Mouse (Mus musculus) hindbrain, embryonic 16.5 days (tissue): ENCODE results near the gene Chmp6. TPM values are rescaled to one million over a fixed set of nuclear protein-coding genes. Genes with fewer than 3 reads are reported as not detected.

Experiments used
- ATAC-seq: fragments of 200-750 bp; cut with Nextera tagmentation; 2 replicates; pipeline ENCODE4 v1.8.0; 2017; ENCODE audit warnings: moderate TSS enrichment, moderate library complexity
- H3K27ac ChIP-seq: fragments of 300-500 bp; sonication (generic); 2 replicates; pipeline ENCODE4 v1.5.1; 2014; ENCODE audit warnings: low read depth, mild to moderate bottlenecking, control low read depth, low read length, moderate library complexity
- H3K27me3 ChIP-seq: fragments of 300-500 bp; sonication (generic); replicated peaks from 2 replicates; pipeline ENCODE4 v1.6.1; 2014; ENCODE audit warnings: low read length; ENCODE audit not compliant: control insufficient read depth, insufficient read depth
- H3K36me3 ChIP-seq: fragments of 300-500 bp; sonication (generic); 2 replicates; pipeline ENCODE4 v1.6.1; 2014; ENCODE audit warnings: mild to moderate bottlenecking, low read length, moderate library complexity, mixed read lengths; ENCODE audit not compliant: control insufficient read depth, insufficient read depth
- H3K4me1 ChIP-seq: fragments of 300-500 bp; sonication (generic); 2 replicates; pipeline ENCODE4 v1.6.1; 2014; ENCODE audit warnings: low read depth, low read length; ENCODE audit not compliant: control insufficient read depth, insufficient read depth
- H3K4me2 ChIP-seq: fragments of 300-500 bp; sonication (generic); 2 replicates; pipeline ENCODE4 v1.6.1; 2014; ENCODE audit warnings: mild to moderate bottlenecking, low read length, control low read depth, moderate library complexity
- H3K4me3 ChIP-seq: fragments of 300-500 bp; sonication (generic); 2 replicates; pipeline ENCODE4 v1.5.1; 2014; ENCODE audit warnings: mild to moderate bottlenecking, low read length, control low read depth, moderate library complexity
- H3K9ac ChIP-seq: fragments of 300-500 bp; sonication (generic); 2 replicates; pipeline ENCODE4 v1.6.1; 2014; ENCODE audit warnings: low read depth, mild to moderate bottlenecking, control low read depth, low read length, moderate library complexity
- H3K9me3 ChIP-seq: fragments of 300-500 bp; sonication (generic); 2 replicates; pipeline ENCODE4 v1.6.1; 2014; ENCODE audit warnings: mild to moderate bottlenecking, low read length, moderate library complexity; ENCODE audit not compliant: control insufficient read depth
- WGBS: fragments of 180-500 bp; shearing (Covaris S2); extraction: QIAGEN DNeasy Blood & Tissue Kit; methylation state at CpG from one replicate; pipeline ENCODE4 v1.1.7; 2014; 5-methylcytosine and 5-hydroxymethylcytosine counted together
- polyA plus RNA-seq: library from polyadenylated mRNA; unstranded; fragments of >200 nt; fragmentation: Nextera tagmentation; extraction: Ambion mirVana; gene quantifications from 2 replicates; pipeline ENCODE4 v1.2.1, GENCODE M21; 2015

Chmp6 gene
- polyA plus RNA-seq, 1 experiment from 2014 or later = 114 TPM

GRCm38 (mm10) chr11:119967892-119968291 lies 54.7 kb downstream of the Chmp6 start:
- no peak overlapping the region for H3K9ac ChIP-seq
- ATAC-seq = no peak
- WGBS = 88% methylated on average over 2 of the region's 2 CpGs
- H3K4me1 ChIP-seq = peaks cover 17% of the 10 kb centered on the region
- no peak overlapping the region for H3K27ac ChIP-seq
- H3K4me3 ChIP-seq = no peak overlapping the region
- no peaks in the 10 kb centered on the region for H3K36me3 ChIP-seq
- no peaks in the 10 kb centered on the region for H3K9me3 ChIP-seq
- no peaks in the 10 kb centered on the region for H3K27me3 ChIP-seq
- H3K4me2 ChIP-seq = no peak overlapping the region

Other genes starting within 250 kb of the Chmp6 start
- gene Baiap2, start 29.3 kb downstream of the Chmp6 start, polyA plus RNA-seq = 22.8 and 23.9 TPM in 2 replicates
- 35.6 and 46.6 TPM in 2 replicates for gene Aatk, start 133.7 kb downstream of the Chmp6 start, polyA plus RNA-seq
- gene Cep131, start 173.4 kb downstream of the Chmp6 start, polyA plus RNA-seq = 24.2 and 27.3 TPM in 2 replicates
- gene Tepsin, start 185.3 kb downstream of the Chmp6 start, polyA plus RNA-seq = 20.5 and 22.9 TPM in 2 replicates
- gene Ndufaf8, start 185.5 kb downstream of the Chmp6 start, polyA plus RNA-seq = 47.1 and 62.7 TPM in 2 replicates
- gene Slc38a10, start 237.9 kb downstream of the Chmp6 start, polyA plus RNA-seq = 114 and 122 TPM in 2 replicates